ENCODE assay signal across 9 mouse cellular contexts in the genomic region with DNA sequence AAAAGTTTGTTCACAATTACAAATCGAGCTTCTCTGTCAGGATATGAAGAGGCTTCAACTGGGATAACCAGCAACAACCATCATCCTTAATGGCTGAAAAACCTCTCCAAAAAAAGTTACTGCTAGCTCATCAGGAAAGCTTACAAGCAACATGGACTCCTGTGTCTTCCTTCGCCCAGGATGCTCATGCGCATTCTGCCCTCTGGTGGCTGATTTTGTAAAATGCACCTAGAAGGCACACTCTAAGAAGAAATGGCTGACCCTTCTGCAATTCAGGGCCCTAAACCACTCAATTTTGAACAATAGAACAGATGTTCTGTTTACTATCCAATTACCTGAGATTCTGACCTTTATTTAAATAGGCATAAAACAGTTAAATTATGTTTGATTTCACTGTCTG.
DNase-seq lines count a peak whose midpoint lies in the region; ATAC-seq and TF ChIP-seq lines count a peak whose summit lies in the region.
"Had no signal": no experiment of that assay in that cellular context is flagged by ENCODE, and none has a peak within 500 bp of the region (broad histone marks: within the 10 kb centered on the region; RNA-seq: fewer than 3 reads in every experiment).

No protein-coding gene starts in this region.

- no peak overlapping the region for H3K4me3 ChIP-seq in embryonic facial prominence, embryonic 10.5 days
- H3K4me3 ChIP-seq in limb, embryonic 14.5 days (replicated peaks; ENCODE audit: low read length) = no peak overlapping the region
- H3K4me3 ChIP-seq: limb, embryonic 13.5 days had no signal

- no peaks in the 10 kb centered on the region for H3K4me1 ChIP-seq in embryonic facial prominence, embryonic 10.5 days
- H3K4me1 ChIP-seq in limb, embryonic 14.5 days (ENCODE audit: control insufficient read depth, insufficient read depth, low read length) = no peaks in the 10 kb centered on the region
- H3K4me1 ChIP-seq: limb, embryonic 13.5 days had no signal

- no peaks in the 10 kb centered on the region for H3K27me3 ChIP-seq in embryonic facial prominence, embryonic 10.5 days (replicated peaks; ENCODE audit: low read depth, poor library complexity, severe bottlenecking)
- no peaks in the 10 kb centered on the region for H3K27me3 ChIP-seq in limb, embryonic 14.5 days (ENCODE audit: control insufficient read depth, insufficient read depth, low read length)

- no peak for ATAC-seq in limb, embryonic 14.5 days (ENCODE audit: low FRiP score, low read depth)
- ATAC-seq in activated CD4-positive, CD25-positive, alpha-beta regulatory T cell, adult 4 months = no peak

- H3K9ac ChIP-seq in limb, embryonic 14.5 days (ENCODE audit: low read depth, low read length, severe bottlenecking) = no peak overlapping the region
- H3K9ac ChIP-seq: limb, embryonic 13.5 days had no signal

- WGBS in embryonic facial prominence, embryonic 10.5 days = 10% methylated on average over 3 of the region's 3 CpGs
- WGBS in limb, embryonic 14.5 days = 10% methylated on average over 3 of the region's 3 CpGs

- no peak overlapping the region for H3K4me2 ChIP-seq in limb, embryonic 14.5 days (replicated peaks; ENCODE audit: low read depth, low read length, severe bottlenecking)
- H3K4me2 ChIP-seq: limb, embryonic 13.5 days had no signal

- H3K27ac ChIP-seq in embryonic facial prominence, embryonic 10.5 days (replicated peaks) = no peak overlapping the region
- H3K27ac ChIP-seq in limb, embryonic 14.5 days (replicated peaks; ENCODE audit: low read depth, low read length) = no peak overlapping the region
- H3K27ac ChIP-seq: limb, embryonic 13.5 days had no signal

- no peaks in the 10 kb centered on the region for H3K9me3 ChIP-seq in embryonic facial prominence, embryonic 10.5 days
- H3K9me3 ChIP-seq in limb, embryonic 14.5 days (ENCODE audit: control insufficient read depth, low read length) = no peaks in the 10 kb centered on the region
- H3K9me3 ChIP-seq: limb, embryonic 13.5 days had no signal

- DNase-seq in urinary bladder, postnatal 14 days (ENCODE audit: low spot score) = peak; percentile 45
- DNase-seq in urinary bladder, adult 2 months (ENCODE audit: low spot score) = no peak
- peak; percentile 2 for DNase-seq in adrenal gland, adult 8-10 months
- peak; percentile 76 for DNase-seq in embryonic facial prominence, embryonic 10.5 days (ENCODE audit: low spot score)
- DNase-seq in kidney, adult 8-10 months = peak; percentile 7 to 38
- peak; percentile 77 for DNase-seq in limb, embryonic 14.5 days (ENCODE audit: low spot score)
- DNase-seq in retina, postnatal 1 day = peak; percentile 85

- TF ChIP-seq POLR2A in limb, embryonic 14.5 days (IDR thresholded peaks at IDR 0.05; ENCODE audit: borderline replicate concordance, extremely low read depth, insufficient read depth, insufficient read length) = no peak

- no peaks in the 10 kb centered on the region for H3K36me3 ChIP-seq in embryonic facial prominence, embryonic 10.5 days (replicated peaks)
- H3K36me3 ChIP-seq in limb, embryonic 14.5 days (ENCODE audit: control insufficient read depth, insufficient read depth, low read length) = no peaks in the 10 kb centered on the region
- H3K36me3 ChIP-seq: limb, embryonic 13.5 days had no signal
